Mouse (Mus musculus) liver, postnatal 0 days (tissue): ENCODE results near the gene Tbc1d8.

Experiments
- CTCF ChIP-seq: sonication (generic); IDR thresholded peaks from 2 replicates; pipeline ENCODE4 v1.5.1; 2016; ENCODE audit warnings: antibody characterized with exemption, low read depth
- EP300 ChIP-seq: IDR thresholded peaks from 2 replicates; pipeline ENCODE4 v1.6.1; 2016; ENCODE audit warnings: antibody characterized with exemption, low read depth, mild to moderate bottlenecking

GRCm38 (mm10) chr1:39474516-39474915, 4.0 kb downstream of the Tbc1d8 start:
- TF ChIP-seq CTCF (no peak), EP300 (no peak)
